Mouse (Mus musculus): ENCODE data around the gene Lhfpl3. TPM values are rescaled to one million over a fixed set of nuclear protein-coding genes. Genes with fewer than 3 reads are reported as not detected.

Lhfpl3 gene
- polyA plus RNA-seq, 1 experiment = 0.64 TPM

DNA sequence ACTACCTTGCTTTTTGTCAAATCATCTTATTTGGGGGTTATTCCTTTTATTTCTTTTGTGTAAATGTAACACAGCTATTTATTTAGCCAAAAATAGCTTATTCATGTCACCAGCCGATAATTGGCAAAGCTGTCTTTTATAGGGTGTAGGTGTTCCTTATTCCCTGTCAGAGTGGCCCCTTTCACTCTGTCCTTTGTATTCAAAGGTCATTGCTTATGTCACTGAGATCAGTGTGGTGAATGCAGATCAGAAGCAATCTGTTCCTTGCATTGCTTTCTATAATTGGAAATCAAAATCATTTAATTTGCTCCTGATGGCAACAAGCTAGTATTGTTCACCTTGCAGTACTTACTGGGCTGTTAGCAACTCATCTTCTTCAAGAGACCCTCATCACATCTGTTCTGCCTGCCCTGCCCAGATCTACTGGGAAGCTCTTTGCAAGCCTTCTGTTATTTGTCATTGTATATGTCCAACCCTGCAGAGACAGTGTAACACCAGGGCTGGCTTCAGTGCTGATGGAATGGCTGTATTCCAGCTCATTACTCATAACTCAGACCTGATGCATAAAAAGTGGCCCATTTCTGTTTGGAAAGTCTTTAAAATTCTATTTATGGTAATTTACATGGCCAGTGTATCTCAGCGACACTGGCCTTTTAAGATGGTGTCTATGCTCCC is 257.4 kb downstream of the Lhfpl3 start:
- H3K4me3 ChIP-seq (ENCODE audit: control insufficient read depth, low read depth, low read length) = no peak overlapping the region
- TF ChIP-seq POLR2A (IDR thresholded peaks at IDR 0.05; ENCODE audit: control insufficient read depth, low read depth, low read length) (no peak), CTCF (IDR thresholded peaks at IDR 0.05; ENCODE audit: control insufficient read depth, insufficient read depth, insufficient replicate concordance, low read depth, low read length) (no peak)

DNA sequence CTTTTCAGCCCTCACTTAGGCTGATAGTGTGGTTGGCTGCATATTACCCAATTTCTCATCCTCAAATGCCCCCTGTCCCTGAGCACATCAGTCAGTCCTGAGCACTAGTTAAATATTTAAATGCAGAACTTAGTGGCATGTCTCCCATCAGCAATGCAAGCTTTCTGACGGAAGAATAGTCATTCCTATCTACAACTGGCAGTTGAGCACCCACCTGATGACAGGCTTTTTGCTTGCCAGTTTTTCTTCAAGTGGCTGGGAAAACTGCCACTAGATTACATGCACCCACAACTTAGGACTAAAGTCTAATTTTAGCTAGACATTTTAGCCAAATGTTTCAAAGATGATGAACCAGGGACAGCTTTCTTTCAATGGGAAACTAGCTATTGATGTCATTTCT is 260.3 kb downstream of the Lhfpl3 start:
- TF ChIP-seq POLR2A (IDR thresholded peaks at IDR 0.05; ENCODE audit: control insufficient read depth, low read depth, low read length) (no peak), CTCF (IDR thresholded peaks at IDR 0.05; ENCODE audit: control insufficient read depth, insufficient read depth, insufficient replicate concordance, low read depth, low read length) (no peak)
- Histone ChIP-seq H3K4me3 (ENCODE audit: control insufficient read depth, low read depth, low read length) (no peak overlapping the region), H3K4me1 (ENCODE audit: control insufficient read depth, insufficient read depth, low read length) (no peaks in the 10 kb centered on the region)

More for the DNA sequence above, 257.4 kb downstream of the Lhfpl3 start:
- no peak overlapping the region for H3K27ac ChIP-seq (ENCODE audit: control insufficient read depth, insufficient read depth, low read depth, low read length)
- no peaks in the 10 kb centered on the region for H3K4me1 ChIP-seq (ENCODE audit: control insufficient read depth, insufficient read depth, low read length)
- no peaks in the 10 kb centered on the region for H3K27me3 ChIP-seq (ENCODE audit: control insufficient read depth, insufficient read depth, low read length)
- H3K36me3 ChIP-seq (ENCODE audit: control insufficient read depth, insufficient read depth, low read length) = no peaks in the 10 kb centered on the region

GRCm38 (mm10) chr5:23010460-23010859 is 264.6 kb downstream of the Lhfpl3 start:
- Histone ChIP-seq H3K27ac (ENCODE audit: control insufficient read depth, insufficient read depth, low read depth, low read length) (no peak overlapping the region), H3K4me3 (ENCODE audit: control insufficient read depth, low read depth, low read length) (no peak overlapping the region), H3K36me3 (ENCODE audit: control insufficient read depth, insufficient read depth, low read length) (no peaks in the 10 kb centered on the region), H3K27me3 (ENCODE audit: control insufficient read depth, insufficient read depth, low read length) (no peaks in the 10 kb centered on the region), H3K4me1 (ENCODE audit: control insufficient read depth, insufficient read depth, low read length) (no peaks in the 10 kb centered on the region)
- TF ChIP-seq POLR2A (IDR thresholded peaks at IDR 0.05; ENCODE audit: control insufficient read depth, low read depth, low read length) = no peak
- no peak for TF ChIP-seq CTCF (IDR thresholded peaks at IDR 0.05; ENCODE audit: control insufficient read depth, insufficient read depth, insufficient replicate concordance, low read depth, low read length)

More for the DNA sequence above, 260.3 kb downstream of the Lhfpl3 start:
- H3K36me3 ChIP-seq (ENCODE audit: control insufficient read depth, insufficient read depth, low read length) = no peaks in the 10 kb centered on the region
- no peak overlapping the region for H3K27ac ChIP-seq (ENCODE audit: control insufficient read depth, insufficient read depth, low read depth, low read length)
- no peaks in the 10 kb centered on the region for H3K27me3 ChIP-seq (ENCODE audit: control insufficient read depth, insufficient read depth, low read length)

GRCm38 (mm10) chr5:23013997-23014396 is 268.1 kb downstream of the Lhfpl3 start:
- no peaks in the 10 kb centered on the region for H3K4me1 ChIP-seq (ENCODE audit: control insufficient read depth, insufficient read depth, low read length)
- H3K27me3 ChIP-seq (ENCODE audit: control insufficient read depth, insufficient read depth, low read length) = no peaks in the 10 kb centered on the region
- H3K4me3 ChIP-seq (ENCODE audit: control insufficient read depth, low read depth, low read length) = no peak overlapping the region
- H3K27ac ChIP-seq (ENCODE audit: control insufficient read depth, insufficient read depth, low read depth, low read length) = no peak overlapping the region
- H3K36me3 ChIP-seq (ENCODE audit: control insufficient read depth, insufficient read depth, low read length) = no peaks in the 10 kb centered on the region
- no peak for TF ChIP-seq CTCF (IDR thresholded peaks at IDR 0.05; ENCODE audit: control insufficient read depth, insufficient read depth, insufficient replicate concordance, low read depth, low read length)
- no peak for TF ChIP-seq POLR2A (IDR thresholded peaks at IDR 0.05; ENCODE audit: control insufficient read depth, low read depth, low read length)

GRCm38 (mm10) chr5:23015587-23016335 is 269.9 kb downstream of the Lhfpl3 start:
- no peaks in the 10 kb centered on the region for H3K36me3 ChIP-seq (ENCODE audit: control insufficient read depth, insufficient read depth, low read length)
- TF ChIP-seq POLR2A (IDR thresholded peaks at IDR 0.05; ENCODE audit: control insufficient read depth, low read depth, low read length) (no peak), CTCF (IDR thresholded peaks at IDR 0.05; ENCODE audit: control insufficient read depth, insufficient read depth, insufficient replicate concordance, low read depth, low read length) (no peak)
- no peak overlapping the region for H3K27ac ChIP-seq (ENCODE audit: control insufficient read depth, insufficient read depth, low read depth, low read length)
- H3K4me3 ChIP-seq (ENCODE audit: control insufficient read depth, low read depth, low read length) = no peak overlapping the region
- H3K27me3 ChIP-seq (ENCODE audit: control insufficient read depth, insufficient read depth, low read length) = no peaks in the 10 kb centered on the region
- no peaks in the 10 kb centered on the region for H3K4me1 ChIP-seq (ENCODE audit: control insufficient read depth, insufficient read depth, low read length)

DNA sequence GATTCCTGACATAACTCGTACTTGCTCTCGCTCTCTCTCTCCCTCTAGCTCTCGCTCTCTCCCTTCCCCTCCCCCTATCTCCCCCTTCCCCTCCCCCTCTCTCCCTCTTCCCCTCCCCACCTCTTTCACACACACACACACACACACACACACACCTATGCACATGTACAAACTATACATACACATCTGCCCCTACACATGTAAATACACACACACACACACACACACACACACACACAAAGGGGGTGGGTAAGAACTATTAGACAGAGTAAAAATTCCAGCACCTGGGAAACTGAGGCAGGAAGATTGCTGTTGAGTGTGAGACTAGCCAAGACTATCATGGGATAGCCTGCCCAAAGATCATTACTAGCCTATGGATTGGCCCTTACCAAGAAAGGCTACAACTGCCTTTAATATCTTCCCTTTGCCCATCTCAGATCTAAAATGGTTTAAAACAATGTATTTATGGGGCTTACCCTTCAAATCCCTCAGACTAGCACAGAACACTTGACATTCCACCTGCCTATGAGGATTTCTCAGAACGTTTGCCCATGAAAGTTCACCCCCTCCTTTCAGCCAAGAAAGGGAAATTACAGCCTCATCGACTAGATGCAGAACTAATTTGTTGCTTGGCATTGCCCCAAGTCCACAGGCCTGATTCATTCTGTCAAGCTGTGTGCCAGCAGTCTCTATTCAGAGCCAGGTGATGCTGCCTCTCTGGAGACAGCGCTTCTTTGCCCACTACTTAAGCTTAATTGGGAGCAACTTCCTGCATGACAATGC is 289.3 kb downstream of the Lhfpl3 start:
- TF ChIP-seq POLR2A (IDR thresholded peaks at IDR 0.05; ENCODE audit: control insufficient read depth, low read depth, low read length) (no peak), CTCF (IDR thresholded peaks at IDR 0.05; ENCODE audit: control insufficient read depth, insufficient read depth, insufficient replicate concordance, low read depth, low read length) (no peak)

GRCm38 (mm10) chr5:23035727-23036029 is 289.8 kb downstream of the Lhfpl3 start:
- no peak overlapping the region for H3K27ac ChIP-seq (ENCODE audit: control insufficient read depth, insufficient read depth, low read depth, low read length)
- no peak overlapping the region for H3K4me3 ChIP-seq (ENCODE audit: control insufficient read depth, low read depth, low read length)
- no peaks in the 10 kb centered on the region for H3K4me1 ChIP-seq (ENCODE audit: control insufficient read depth, insufficient read depth, low read length)
- TF ChIP-seq POLR2A (IDR thresholded peaks at IDR 0.05; ENCODE audit: control insufficient read depth, low read depth, low read length) (no peak), CTCF (IDR thresholded peaks at IDR 0.05; ENCODE audit: control insufficient read depth, insufficient read depth, insufficient replicate concordance, low read depth, low read length) (no peak)
- no peaks in the 10 kb centered on the region for H3K36me3 ChIP-seq (ENCODE audit: control insufficient read depth, insufficient read depth, low read length)
- H3K27me3 ChIP-seq (ENCODE audit: control insufficient read depth, insufficient read depth, low read length) = no peaks in the 10 kb centered on the region

More for the DNA sequence above, 289.3 kb downstream of the Lhfpl3 start:
- Histone ChIP-seq H3K27ac (ENCODE audit: control insufficient read depth, insufficient read depth, low read depth, low read length) (no peak overlapping the region), H3K36me3 (ENCODE audit: control insufficient read depth, insufficient read depth, low read length) (no peaks in the 10 kb centered on the region), H3K27me3 (ENCODE audit: control insufficient read depth, insufficient read depth, low read length) (no peaks in the 10 kb centered on the region), H3K4me1 (ENCODE audit: control insufficient read depth, insufficient read depth, low read length) (no peaks in the 10 kb centered on the region), H3K4me3 (ENCODE audit: control insufficient read depth, low read depth, low read length) (no peak overlapping the region)
